Mouse (Mus musculus): ENCODE data around the gene Olfr810.

Gene Olfr810

GRCm38 (mm10) chr10:129794817-129795216 lies at the start of gene Olfr810:
Gene Olfr810 (minus strand): TSS chr10:129794917.
- no peak for DNase-seq

GRCm38 (mm10) chr10:129804296-129804695 lies 9.6 kb upstream of the Olfr810 start, which contains the start of gene Olfr811:
Gene Olfr811 (minus strand): TSS chr10:129804396.
- DNase-seq: no peak

- no peak for DNase-seq
Measured at GRCm38 (mm10) chr10:129778123-129778522, 16.6 kb downstream of the Olfr810 start.

GRCm38 (mm10) chr10:129774338-129774737 lies 20.4 kb downstream of the Olfr810 start, which contains the start of gene Olfr809:
Gene Olfr809 (plus strand): TSS chr10:129774638.
- DNase-seq: no peak

- DNase-seq: no peak
Measured at GRCm38 (mm10) chr10:129765182-129765581, 29.5 kb downstream of the Olfr810 start, which contains the start of gene Olfr808. Gene Olfr808 (plus strand): TSS chr10:129765482.

GRCm38 (mm10) chr10:129757693-129758092 lies 37.0 kb downstream of the Olfr810 start, which contains the start of gene Olfr807:
Gene Olfr807 (minus strand): TSS chr10:129757793.
- DNase-seq: no peak

- DNase-seq: no peak
Measured at GRCm38 (mm10) chr10:129741821-129742220, 52.9 kb downstream of the Olfr810 start, which contains the start of gene Olfr806. Gene Olfr806 (minus strand): TSS chr10:129741921.
